Mouse (Mus musculus) frontal cortex, postnatal 36 days (tissue): ENCODE measurements at regions not wholly inside any gene's neighbourhood (a gene's known extent, or its start where the extent isn't known, plus 50 kb on each side); places are given as distances from the start of the nearest gene placed in this dataset.

ENCODE experiments used
- DNase-seq, 2 experiments: peaks; one replicate each; pipeline ENCODE4 v3.0.0; 2022; ENCODE audit warnings: low spot score in 2 of 2

DNA sequence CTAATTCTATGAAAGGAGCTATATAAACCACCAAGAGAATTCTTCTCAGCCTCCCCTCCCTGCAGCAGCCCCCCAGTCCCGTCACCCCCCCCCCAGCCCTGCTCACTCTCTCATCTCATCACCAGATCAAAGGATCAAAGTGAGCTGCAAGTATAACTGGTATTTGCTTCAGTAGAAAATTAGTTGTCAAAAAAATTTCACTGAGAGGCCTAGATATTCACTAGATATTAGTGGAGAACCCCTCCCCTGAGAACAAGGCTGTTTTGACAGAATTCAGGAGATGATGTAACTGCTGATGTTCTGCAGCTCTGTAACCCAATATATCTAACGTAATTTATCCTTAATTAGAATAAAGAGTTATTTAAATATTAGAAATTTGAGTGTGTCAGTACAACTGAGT is 124.2 kb upstream of the Slitrk2 start:
- no peak for DNase-seq

DNA sequence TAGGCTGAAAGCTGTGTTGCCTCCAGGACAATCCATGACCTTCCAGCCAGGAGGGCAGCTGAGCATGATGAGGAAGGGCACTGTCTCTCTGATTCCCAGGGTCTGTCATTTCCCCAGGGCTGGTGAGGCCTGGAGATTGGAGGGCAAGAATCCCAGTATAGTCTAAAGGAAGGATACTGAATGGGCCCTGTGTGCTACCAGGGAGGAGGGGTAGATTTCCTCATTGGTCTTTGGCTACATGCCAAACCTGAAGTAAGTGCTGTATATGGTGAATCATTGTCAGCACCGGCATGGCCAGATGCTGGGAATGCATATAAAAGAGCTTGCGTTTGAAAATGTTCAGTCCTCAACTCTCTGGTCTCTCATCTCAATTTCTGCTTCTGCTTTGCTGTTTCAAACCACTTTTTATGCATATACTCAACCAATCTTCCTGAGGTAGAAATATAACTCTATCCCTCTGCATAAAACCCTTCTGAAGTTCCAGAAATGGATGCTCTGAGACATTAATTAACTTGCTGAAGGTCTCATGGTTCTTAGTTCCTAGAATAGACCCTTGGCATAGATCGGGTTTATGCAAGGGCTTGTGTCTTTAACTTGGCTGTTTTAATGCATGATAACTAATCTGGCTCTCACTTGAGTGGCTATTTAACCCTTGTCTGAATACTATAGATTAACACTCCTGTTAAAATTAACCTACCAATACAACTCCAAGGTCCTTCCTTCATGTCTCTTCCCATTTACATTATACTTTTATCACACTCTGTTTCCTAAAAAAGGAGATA is 122.1 kb upstream of the Slitrk2 start:
- peak; percentile 0 to 1 for DNase-seq

DNA sequence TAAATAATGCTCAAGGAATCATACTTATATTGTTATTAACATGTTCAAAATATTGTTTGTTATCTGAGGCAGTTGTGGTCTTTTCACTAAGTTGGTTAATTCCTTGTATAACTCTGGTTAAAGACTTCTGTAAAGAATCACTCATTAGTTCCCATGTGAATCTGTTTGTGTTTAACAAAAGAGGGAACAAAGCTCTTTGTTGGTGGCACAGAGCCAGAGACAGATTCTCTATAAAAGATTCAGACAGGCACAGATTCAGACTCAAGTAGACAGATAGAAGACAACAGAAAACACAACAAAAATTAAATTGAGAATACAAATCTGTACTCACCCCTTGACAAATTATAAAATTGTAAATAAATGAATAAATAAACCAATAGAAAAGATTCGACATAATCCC is 120.2 kb upstream of the Slitrk2 start:
- DNase-seq: no peak

DNA sequence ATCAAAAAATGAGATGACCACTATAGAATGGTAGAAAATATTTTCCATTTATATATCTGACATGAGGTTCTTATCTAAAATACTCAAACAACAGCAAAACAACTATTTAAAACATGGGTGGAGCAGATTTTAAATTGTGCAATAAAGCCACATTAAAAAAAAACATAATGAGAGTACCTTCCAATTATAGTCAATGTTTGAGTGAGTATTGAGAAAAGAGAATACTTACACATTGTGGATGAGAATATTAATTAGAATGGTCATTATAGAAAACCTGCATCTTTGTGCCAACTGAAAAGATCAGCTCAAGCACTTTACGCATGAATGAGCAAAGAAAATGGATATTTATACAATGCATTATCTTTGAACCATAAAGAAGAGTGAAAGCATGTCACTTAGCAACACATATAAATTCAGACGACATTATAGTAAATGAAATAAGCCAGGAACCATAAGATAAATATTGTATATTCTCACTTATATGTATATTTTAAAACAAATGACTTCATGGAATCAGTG is 105.1 kb upstream of the Slitrk2 start:
- DNase-seq: no peak

DNA sequence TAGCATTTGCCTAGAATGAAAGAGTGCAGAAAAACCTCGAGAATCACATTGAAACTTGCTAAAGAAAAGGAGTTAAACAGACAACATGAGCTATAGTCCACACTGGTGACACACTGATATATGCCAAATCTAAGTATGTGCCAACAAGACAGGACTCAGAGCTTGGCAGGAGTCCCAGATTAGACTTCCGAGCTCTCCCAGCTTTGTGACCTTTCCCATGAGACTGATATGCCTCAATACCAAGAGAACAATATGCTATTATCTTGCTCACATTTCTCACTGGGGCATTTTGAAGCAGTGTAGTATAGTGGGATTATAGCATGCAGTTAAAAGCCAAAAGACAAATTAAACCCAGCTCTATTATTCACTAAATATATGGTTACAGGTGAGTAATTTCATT is 94.6 kb upstream of the Slitrk2 start:
- no peak for DNase-seq
